Mouse (Mus musculus) limb, embryonic 12.5 days (tissue): Measurements from ENCODE around the gene Rps6ka1. TPM values are rescaled to one million over a fixed set of nuclear protein-coding genes. Genes with fewer than 3 reads are reported as not detected.
A peak's percentile ranks its signal among the peaks of the same experiment; 100 is the strongest.

Source experiments
- ATAC-seq: fragments of 200-750 bp; cut with Nextera tagmentation; 2 replicates; pipeline ENCODE4 v1.8.0; 2017; ENCODE audit warnings: low read depth, moderate TSS enrichment; ENCODE audit not compliant: insufficient number of reproducible peaks, insufficient read depth, low FRiP score, low TSS enrichment
- H3K27ac ChIP-seq: fragments of 300-500 bp; sonication (generic); 2 replicates; pipeline ENCODE4 v1.5.1; 2016; ENCODE audit warnings: mild to moderate bottlenecking, moderate library complexity
- H3K27me3 ChIP-seq: fragments of 300-500 bp; sonication (generic); 2 replicates; pipeline ENCODE4 v1.6.1; 2016; ENCODE audit warnings: mild to moderate bottlenecking, moderate library complexity
- H3K36me3 ChIP-seq: fragments of 300-500 bp; sonication (generic); 2 replicates; pipeline ENCODE4 v1.6.1; 2016; ENCODE audit warnings: mild to moderate bottlenecking, moderate library complexity
- H3K4me1 ChIP-seq: fragments of 300-500 bp; sonication (generic); replicated peaks from 2 replicates; pipeline ENCODE4 v1.6.1; 2016
- H3K4me2 ChIP-seq: fragments of 300-500 bp; sonication (generic); 2 replicates; pipeline ENCODE4 v1.6.1; 2016; ENCODE audit warnings: mild to moderate bottlenecking, moderate library complexity
- H3K4me3 ChIP-seq: fragments of 300-500 bp; sonication (generic); replicated peaks from 2 replicates; pipeline ENCODE4 v1.5.1; 2016; ENCODE audit warnings: mild to moderate bottlenecking
- H3K9ac ChIP-seq: fragments of 300-500 bp; sonication (generic); replicated peaks from 2 replicates; pipeline ENCODE4 v1.6.1; 2016; ENCODE audit warnings: mild to moderate bottlenecking, moderate library complexity
- H3K9me3 ChIP-seq: fragments of 300-500 bp; sonication (generic); 2 replicates; pipeline ENCODE4 v1.6.1; 2016; ENCODE audit warnings: mild to moderate bottlenecking, moderate library complexity
- WGBS: fragments of 180-500 bp; shearing (Covaris S2); methylation state at CpG from one replicate; pipeline ENCODE4 v1.1.7; 2016; 5-methylcytosine and 5-hydroxymethylcytosine counted together
- polyA plus RNA-seq: library from polyadenylated mRNA; unstranded; fragments of >200 nt; fragmentation: Nextera tagmentation; extraction: Ambion mirVana; gene quantifications from 2 replicates; pipeline ENCODE4 v1.2.1, GENCODE M21; 2016

Rps6ka1 gene
- polyA plus RNA-seq, 1 experiment from 2014 or later: 47.9 TPM

- Histone ChIP-seq H3K4me1 (peaks cover 20% of the 10 kb centered on the region; the same call in 1 of the 2 replicates), H3K27ac (no peak overlapping the region), H3K4me3 (no peak overlapping the region), H3K27me3 (peaks cover 4% of the 10 kb centered on the region; the same call in 1 of the 2 replicates), H3K36me3 (no peaks in the 10 kb centered on the region), H3K4me2 (no peak overlapping the region), H3K9ac (no peak overlapping the region; the same call in 1 of the 2 replicates), H3K9me3 (no peaks in the 10 kb centered on the region)
- no peak for ATAC-seq
- WGBS: 66% methylated on average over 11 of the region's 11 CpGs
These were observed 9.9 kb upstream of the Rps6ka1 start for GRCm38 (mm10) chr4:133897431-133897891.

- ATAC-seq: no peak
- no peaks in the 10 kb centered on the region for H3K9me3 ChIP-seq
- no peaks in the 10 kb centered on the region for H3K36me3 ChIP-seq
- no peak overlapping the region for H3K27ac ChIP-seq
- H3K9ac ChIP-seq: no peak overlapping the region
- H3K4me3 ChIP-seq: no peak overlapping the region
- H3K4me1 ChIP-seq: peaks cover 20% of the 10 kb centered on the region; the same call in 1 of the 2 replicates
- peaks cover 4% of the 10 kb centered on the region; the same call in 1 of the 2 replicates for H3K27me3 ChIP-seq
- H3K4me2 ChIP-seq: no peak overlapping the region
- 76% methylated on average over 1 of the region's 1 CpGs for WGBS
These were observed 9.4 kb upstream of the Rps6ka1 start for GRCm38 (mm10) chr4:133896984-133897383.

GRCm38 (mm10) chr4:133896002-133896401 lies 8.4 kb upstream of the Rps6ka1 start:
- no peak overlapping the region for H3K4me3 ChIP-seq
- H3K36me3 ChIP-seq: no peaks in the 10 kb centered on the region
- peaks cover 4% of the 10 kb centered on the region; the same call in 1 of the 2 replicates for H3K27me3 ChIP-seq
- H3K9me3 ChIP-seq: no peaks in the 10 kb centered on the region
- H3K4me2 ChIP-seq: no peak overlapping the region
- ATAC-seq: no peak
- no peak overlapping the region for H3K9ac ChIP-seq
- H3K27ac ChIP-seq: no peak overlapping the region
- peaks cover 20% of the 10 kb centered on the region; the same call in 1 of the 2 replicates for H3K4me1 ChIP-seq
- WGBS: 90% methylated on average over 3 of the region's 3 CpGs

- Histone ChIP-seq H3K4me1 (peaks cover 22% of the 10 kb centered on the region), H3K4me3 (peak overlapping the region; percentile 84), H3K36me3 (0 out of 2 replicates have a peak, but pooled peaks cover 5% of the 10 kb centered on the region), H3K27ac (peak overlapping the region; percentile 93), H3K4me2 (peak overlapping the region; percentile 92), H3K9ac (peak overlapping the region; percentile 75), H3K9me3 (no peaks in the 10 kb centered on the region), H3K27me3 (no peaks in the 10 kb centered on the region)
- ATAC-seq: peak; percentile 43
- WGBS: under 1% methylated on average over 22 of the region's 32 CpGs
These were observed 348 bp downstream of the Rps6ka1 start for GRCm38 (mm10) chr4:133887249-133887648.

- ATAC-seq: no peak; the same call in 1 of the 2 replicates
- peak overlapping the region; percentile 75 for H3K9ac ChIP-seq
These were observed 1.6 kb downstream of the Rps6ka1 start for GRCm38 (mm10) chr4:133885991-133886501.

GRCm38 (mm10) chr4:133885331-133885730 lies 2.3 kb downstream of the Rps6ka1 start:
- no peak for ATAC-seq
- H3K4me3 ChIP-seq: peak overlapping the region; percentile 84; the same call in 1 of the 2 replicates
- WGBS: 73% methylated on average over 4 of the region's 4 CpGs
- H3K36me3 ChIP-seq: peaks cover 21% of the 10 kb centered on the region
- H3K4me1 ChIP-seq: peaks cover 22% of the 10 kb centered on the region
- H3K27ac ChIP-seq: 0 out of 2 replicates have a peak overlapping the region, but pooled peaks have one; percentile 74
- H3K27me3 ChIP-seq: no peaks in the 10 kb centered on the region
- H3K9ac ChIP-seq: peak overlapping the region; percentile 75; the same call in 1 of the 2 replicates
- H3K9me3 ChIP-seq: no peaks in the 10 kb centered on the region
- peak overlapping the region; percentile 92 for H3K4me2 ChIP-seq

More at GRCm38 (mm10) chr4:133885991-133886501, 1.6 kb downstream of the Rps6ka1 start:
- Histone ChIP-seq H3K4me3 (peak overlapping the region; percentile 84), H3K27ac (peak overlapping the region; percentile 74), H3K4me1 (peaks cover 22% of the 10 kb centered on the region), H3K27me3 (no peaks in the 10 kb centered on the region), H3K36me3 (peaks cover 14% of the 10 kb centered on the region; the same call in 1 of the 2 replicates), H3K9me3 (no peaks in the 10 kb centered on the region), H3K4me2 (peak overlapping the region; percentile 92)
- 8% methylated on average over 10 of the region's 10 CpGs for WGBS

- H3K4me3 ChIP-seq: no peak overlapping the region
- no peaks in the 10 kb centered on the region for H3K9me3 ChIP-seq
- no peak for ATAC-seq
- no peaks in the 10 kb centered on the region for H3K27me3 ChIP-seq
- H3K4me2 ChIP-seq: no peak overlapping the region
- H3K27ac ChIP-seq: no peak overlapping the region
- peaks cover 22% of the 10 kb centered on the region for H3K4me1 ChIP-seq
- WGBS: 78% methylated on average over 3 of the region's 3 CpGs
- H3K36me3 ChIP-seq: peaks cover 24% of the 10 kb centered on the region
- H3K9ac ChIP-seq: no peak overlapping the region
These were observed 2.7 kb downstream of the Rps6ka1 start for GRCm38 (mm10) chr4:133884888-133885287.

- no peak overlapping the region for H3K4me2 ChIP-seq
- H3K9me3 ChIP-seq: no peaks in the 10 kb centered on the region
- peaks cover 22% of the 10 kb centered on the region for H3K4me1 ChIP-seq
- no peak overlapping the region for H3K27ac ChIP-seq
- 86% methylated on average over 8 of the region's 8 CpGs for WGBS
- no peak overlapping the region for H3K9ac ChIP-seq
- no peak overlapping the region for H3K4me3 ChIP-seq
- peaks cover 30% of the 10 kb centered on the region for H3K36me3 ChIP-seq
- H3K27me3 ChIP-seq: no peaks in the 10 kb centered on the region
- ATAC-seq: no peak
These were observed 3.4 kb downstream of the Rps6ka1 start for GRCm38 (mm10) chr4:133884127-133884753.

GRCm38 (mm10) chr4:133881851-133882250 lies 5.7 kb downstream of the Rps6ka1 start:
- Histone ChIP-seq H3K9ac (no peak overlapping the region), H3K4me1 (peaks cover 20% of the 10 kb centered on the region), H3K27me3 (no peaks in the 10 kb centered on the region), H3K4me2 (no peak overlapping the region), H3K4me3 (no peak overlapping the region), H3K27ac (no peak overlapping the region), H3K36me3 (peaks cover 42% of the 10 kb centered on the region), H3K9me3 (no peaks in the 10 kb centered on the region)
- no peak for ATAC-seq
- WGBS: 90% methylated on average over 3 of the region's 3 CpGs

GRCm38 (mm10) chr4:133881399-133881798 lies 6.2 kb downstream of the Rps6ka1 start:
- H3K4me3 ChIP-seq: no peak overlapping the region

GRCm38 (mm10) chr4:133879145-133879902 lies 8.3 kb downstream of the Rps6ka1 start:
- no peak overlapping the region for H3K4me2 ChIP-seq
- H3K36me3 ChIP-seq: peaks cover 51% of the 10 kb centered on the region
- WGBS: 66% methylated on average over 12 of the region's 12 CpGs
- no peak overlapping the region for H3K9ac ChIP-seq
- H3K4me1 ChIP-seq: 0 out of 2 replicates have a peak, but pooled peaks cover 3% of the 10 kb centered on the region
- no peak for ATAC-seq
- no peaks in the 10 kb centered on the region for H3K9me3 ChIP-seq
- no peaks in the 10 kb centered on the region for H3K27me3 ChIP-seq
- H3K27ac ChIP-seq: no peak overlapping the region
- no peak overlapping the region for H3K4me3 ChIP-seq

More at GRCm38 (mm10) chr4:133881399-133881798, 6.2 kb downstream of the Rps6ka1 start:
- H3K4me1 ChIP-seq: peaks cover 17% of the 10 kb centered on the region
- no peak for ATAC-seq
- no peak overlapping the region for H3K4me2 ChIP-seq
- H3K27me3 ChIP-seq: no peaks in the 10 kb centered on the region
- no peaks in the 10 kb centered on the region for H3K9me3 ChIP-seq
- H3K27ac ChIP-seq: no peak overlapping the region
- 82% methylated on average over 4 of the region's 4 CpGs for WGBS
- H3K36me3 ChIP-seq: peaks cover 44% of the 10 kb centered on the region
- H3K9ac ChIP-seq: no peak overlapping the region
